Mouse (Mus musculus) small intestine, adult 2 months (tissue): Measurements from ENCODE around the gene 1700001O22Rik.

Experiments used
- CTCF ChIP-seq: fragments of 200-500 bp; IDR thresholded peaks from 2 replicates; pipeline ENCODE4 v1.5.1; 2012; ENCODE audit warnings: low read depth, mild to moderate bottlenecking, control low read depth, inconsistent platforms, low read length, moderate library complexity, mixed read lengths; ENCODE audit not compliant: insufficient replicate concordance, insufficient read length; ENCODE audit errors: extremely low read depth
- POLR2A ChIP-seq: fragments of 200-500 bp; IDR thresholded peaks from 2 replicates; pipeline ENCODE4 v1.6.1; 2012; ENCODE audit warnings: low read depth, mild to moderate bottlenecking, control low read depth, inconsistent platforms, low read length, moderate library complexity

DNA sequence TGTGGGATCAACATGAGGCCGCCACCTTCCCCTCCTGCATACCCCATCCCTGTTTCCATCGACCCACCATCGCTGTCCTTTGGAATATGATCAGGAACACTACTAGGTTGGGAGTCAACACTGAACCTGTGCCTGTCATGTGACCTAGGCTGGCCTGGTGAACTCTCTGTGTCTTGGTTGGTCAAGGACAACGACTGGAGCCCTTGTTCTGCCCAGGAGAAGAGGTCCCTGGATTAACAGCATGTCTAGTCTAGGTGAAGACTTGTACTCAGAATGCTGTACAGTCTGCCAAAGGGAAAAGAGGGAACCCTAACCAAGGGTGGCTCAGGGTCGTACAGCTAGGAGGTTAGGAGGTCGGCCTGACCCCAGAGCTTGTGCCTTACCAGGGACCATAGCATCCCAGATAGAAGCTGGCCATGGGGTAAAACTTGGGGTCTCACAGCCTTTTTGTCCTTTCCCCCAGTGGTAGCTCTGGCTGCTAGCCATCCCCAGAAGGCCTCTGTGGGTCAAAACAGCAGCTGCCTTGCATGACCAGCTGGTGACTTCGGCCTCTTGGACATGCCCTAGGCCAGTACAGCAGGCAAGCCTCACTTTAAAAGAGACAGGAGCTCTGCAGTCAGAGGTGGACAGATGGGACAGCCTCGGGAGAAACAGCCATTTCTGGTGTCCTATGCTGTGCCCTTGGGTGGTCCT, 30.0 kb downstream of the 1700001O22Rik start:
- TF ChIP-seq CTCF, result no peak
- TF ChIP-seq POLR2A, result no peak
